Mouse (Mus musculus): ENCODE data around the gene Fgd2. TPM values are rescaled to one million over a fixed set of nuclear protein-coding genes. Genes with fewer than 3 reads are reported as not detected.
"Not testable (repeated sequence)": the region's sequence is repeated elsewhere in the genome, so short reads cannot be mapped to it uniquely, and the experiment has no call there.

Gene Fgd2
- 1 to 10 TPM; 2.5 to 2.6 TPM for total RNA-seq (2021)

- peak in 1 of 2 experiments; percentile 36 for DNase-seq
- intact Hi-C loops (cut with DNase I) = loop anchor here (10.0 kb wide), 1 partner anchor 306 kb away; no protein-coding TSS in a partner anchor
These were observed at the start of gene Fgd2 for GRCm38 (mm10) chr17:29360761-29361221. Fgd2 (plus strand) TSS chr17:29360914.

- intact Hi-C loops (cut with DNase I) = no loop called here
- DNase-seq = no peak
These were observed 49.1 kb upstream of the Fgd2 start for GRCm38 (mm10) chr17:29311602-29312001.

GRCm38 (mm10) chr17:29312082-29312481 lies 48.6 kb upstream of the Fgd2 start:
- intact Hi-C loops (cut with DNase I) = no loop called here
- DNase-seq = no peak

- DNase-seq = no peak
- intact Hi-C loops (cut with DNase I) = no loop called here
These were observed 47.4 kb upstream of the Fgd2 start for GRCm38 (mm10) chr17:29313300-29313699.

- DNase-seq = no peak
- intact Hi-C loops (cut with DNase I) = no loop called here
These were observed 44.8 kb upstream of the Fgd2 start for GRCm38 (mm10) chr17:29315672-29316465.

GRCm38 (mm10) chr17:29316891-29317290 lies 43.8 kb upstream of the Fgd2 start:
- intact Hi-C loops (cut with DNase I) = no loop called here

GRCm38 (mm10) chr17:29317380-29317779 lies 43.3 kb upstream of the Fgd2 start, which contains the start of gene Pi16:
Pi16 (plus strand) TSS chr17:29317680.
- intact Hi-C loops (cut with DNase I); DNase-seq: not testable (repeated sequence)

More at GRCm38 (mm10) chr17:29316891-29317290, 43.8 kb upstream of the Fgd2 start:
- DNase-seq = no peak

- intact Hi-C loops (cut with DNase I) = no loop called here
- peak in 1 of 2 experiments; percentile 51 for DNase-seq
These were observed 41.9 kb upstream of the Fgd2 start for GRCm38 (mm10) chr17:29318731-29319250.

GRCm38 (mm10) chr17:29319476-29319875 lies 41.2 kb upstream of the Fgd2 start:
- DNase-seq = no peak
- intact Hi-C loops (cut with DNase I) = no loop called here

- DNase-seq = no peak
- intact Hi-C loops (cut with DNase I) = no loop called here
These were observed 40.7 kb upstream of the Fgd2 start for GRCm38 (mm10) chr17:29319881-29320639.

- intact Hi-C loops (cut with DNase I) = no loop called here
- DNase-seq = no peak
These were observed 38.7 kb upstream of the Fgd2 start for GRCm38 (mm10) chr17:29321765-29322602.

- DNase-seq = no peak
- intact Hi-C loops (cut with DNase I) = no loop called here
These were observed 38.1 kb upstream of the Fgd2 start for GRCm38 (mm10) chr17:29322603-29322962.

GRCm38 (mm10) chr17:29323625-29324024 lies 37.1 kb upstream of the Fgd2 start:
- intact Hi-C loops (cut with DNase I) = no loop called here

GRCm38 (mm10) chr17:29325831-29326230 lies 34.9 kb upstream of the Fgd2 start:
- intact Hi-C loops (cut with DNase I) = no loop called here
- DNase-seq = no peak

More at GRCm38 (mm10) chr17:29323625-29324024, 37.1 kb upstream of the Fgd2 start:
- DNase-seq = no peak

GRCm38 (mm10) chr17:29326531-29327529 lies 33.9 kb upstream of the Fgd2 start:
- intact Hi-C loops (cut with DNase I) = no loop called here
- peak in 1 of 2 experiments; percentile 59 for DNase-seq

- no peak for DNase-seq
- intact Hi-C loops (cut with DNase I) = no loop called here
These were observed 33.0 kb upstream of the Fgd2 start for GRCm38 (mm10) chr17:29327691-29328090.

- DNase-seq = no peak
- intact Hi-C loops (cut with DNase I) = no loop called here
These were observed 30.5 kb upstream of the Fgd2 start for GRCm38 (mm10) chr17:29330221-29330620.

- DNase-seq = peak; percentile 54 to 65
- intact Hi-C loops (cut with DNase I) = no loop called here
These were observed 29.9 kb upstream of the Fgd2 start for GRCm38 (mm10) chr17:29330671-29331410.
